16 mouse cellular contexts compared by ENCODE assay signal in the genomic region with DNA sequence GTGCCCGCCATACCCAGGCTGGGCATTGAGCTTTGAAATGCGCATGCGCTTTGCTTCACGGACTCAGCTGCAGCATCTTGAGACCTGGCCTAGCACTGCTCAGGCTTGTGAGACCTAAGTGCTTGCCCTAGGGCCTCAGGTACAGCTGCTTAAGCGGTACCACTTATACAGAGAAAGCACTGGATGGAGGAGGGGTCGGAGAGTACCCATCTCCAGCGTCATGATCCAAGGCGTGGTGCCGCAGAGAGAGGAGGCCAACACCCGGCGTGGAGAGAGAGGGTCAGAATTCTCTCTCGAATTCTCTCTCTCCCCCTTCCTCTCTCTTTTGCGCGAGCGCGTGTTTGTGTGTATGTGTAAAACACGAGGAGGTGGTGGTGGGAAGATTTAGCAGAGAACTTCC. TPM values are rescaled to one million over a fixed set of nuclear protein-coding genes. Genes with fewer than 3 reads are reported as not detected.
DNase-seq lines count a peak whose midpoint lies in the region; ATAC-seq lines count a peak whose summit lies in the region.
"Had no signal": no experiment of that assay in that cellular context is flagged by ENCODE, and none has a peak within 500 bp of the region (broad histone marks: within the 10 kb centered on the region; RNA-seq: fewer than 3 reads in every experiment).

No protein-coding gene starts in this region.

- intact Hi-C loops in heart, postnatal 25 days (cut with DNase I), result no loop called here

- DNase-seq in heart, postnatal 4 days, result peak; percentile 4
- no peak for DNase-seq in heart, postnatal 25 days (ENCODE audit: low spot score)
- peak; percentile 3 for DNase-seq in right cerebral cortex, postnatal 14 days
- DNase-seq in right cerebral cortex, postnatal 36 days (ENCODE audit: low spot score in 2 of 2), result no peak
- DNase-seq in right cerebral cortex, postnatal 4 days, result peak; percentile 0
- no peak for DNase-seq in frontal cortex, postnatal 25 days (ENCODE audit: low spot score in 2 of 2)
- no peak for DNase-seq in neural tube, embryonic 10.5 days (ENCODE audit: extremely low spot score, low spot score)
- DNase-seq: adrenal gland, adult 8-10 months; cerebellum, adult 11 months; layer of hippocampus, adult 9-11 months; lung, adult 2 months; retina, postnatal 1 day had no signal

- ATAC-seq in erythroblast, adult 5-6 weeks (replicated peaks; ENCODE audit: low FRiP score, poor library complexity, severe bottlenecking), result peak; percentile 25; the same call in 1 of the 2 replicates
- ATAC-seq: hindbrain, postnatal 0 days; intestine, postnatal 0 days; liver, embryonic 12.5 days had no signal

RNA-seq across cellular contexts. Expression of gene Zfp36l2, which starts 12.6 kb away (rescaled TPM):
- 10 to 100 TPM; 37.0 to 41.0 TPM for total RNA-seq in heart, postnatal 4 days (2021)
- total RNA-seq in heart, postnatal 25 days (2021), result 10 to 100 TPM; 23.3 to 31.3 TPM
- total RNA-seq in erythroblast, adult 5-6 weeks (2015; ENCODE audit: low replicate concordance), result 50.2 and 57.8 TPM in 2 replicates
- 23.0 and 25.8 TPM in 2 replicates for total RNA-seq in erythroblast, adult 5-6 weeks (2017; ENCODE audit: low replicate concordance)

Comparison
In these comparisons a context has a peak if more than half of its experiments do, and no peak if none do; other contexts are left out.
1. DNase-seq: peak in heart, postnatal 4 days (single experiment), right cerebral cortex, postnatal 14 days (single experiment) and right cerebral cortex, postnatal 4 days (single experiment); none in heart, postnatal 25 days (single experiment), right cerebral cortex, postnatal 36 days (0 of 2), frontal cortex, postnatal 25 days (0 of 2) and neural tube, embryonic 10.5 days (single experiment).